Comparison of ENCODE assay signal across 15 mouse cellular contexts in the genomic region with DNA sequence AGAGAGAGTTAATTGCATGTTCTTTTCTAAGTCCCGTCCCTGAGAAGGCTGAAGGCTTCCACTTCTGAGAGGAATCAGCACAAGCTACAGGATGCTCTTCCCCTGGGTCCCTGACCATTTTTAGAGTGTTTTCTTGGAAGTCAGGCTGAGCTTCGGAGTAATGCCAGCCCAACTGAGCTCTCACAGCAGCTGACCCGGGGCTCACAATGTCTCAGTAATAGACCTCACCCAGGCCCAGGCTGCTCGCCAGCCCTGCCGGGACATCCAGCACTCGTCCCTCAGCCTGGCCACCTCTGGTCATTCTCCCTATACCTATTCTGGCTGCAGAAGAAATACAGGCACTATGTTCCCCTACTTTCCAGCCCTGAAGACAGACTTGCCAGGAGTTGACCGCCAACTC. TPM values are rescaled to one million over a fixed set of nuclear protein-coding genes. Genes with fewer than 3 reads are reported as not detected.
DNase-seq lines count a peak whose midpoint lies in the region; ATAC-seq lines count a peak whose summit lies in the region.
"Had no signal": no experiment of that assay in that cellular context is flagged by ENCODE, and none has a peak within 500 bp of the region (broad histone marks: within the 10 kb centered on the region; RNA-seq: fewer than 3 reads in every experiment).

No protein-coding gene starts in this region.

- peaks cover 13% of the 10 kb centered on the region for H3K4me1 ChIP-seq in heart, embryonic 12.5 days (replicated peaks)

- H3K9ac ChIP-seq in heart, embryonic 12.5 days: no peak overlapping the region
- H3K9ac ChIP-seq: limb, embryonic 12.5 days; lung, embryonic 14.5 days; midbrain, embryonic 13.5 days had no signal

- 76% methylated on average over 7 of the region's 7 CpGs for WGBS in heart, embryonic 12.5 days

- ATAC-seq in heart, embryonic 12.5 days (ENCODE audit: insufficient number of reproducible peaks, low FRiP score): no peak
- ATAC-seq: midbrain, embryonic 13.5 days had no signal

- H3K27ac ChIP-seq in heart, embryonic 12.5 days (ENCODE audit: poor library complexity, severe bottlenecking): no peak overlapping the region
- H3K27ac ChIP-seq: limb, embryonic 12.5 days; midbrain, embryonic 13.5 days had no signal

- no peak overlapping the region for H3K4me2 ChIP-seq in heart, embryonic 12.5 days
- H3K4me2 ChIP-seq: limb, embryonic 12.5 days; lung, embryonic 14.5 days; midbrain, embryonic 13.5 days had no signal

- no peaks in the 10 kb centered on the region for H3K9me3 ChIP-seq in heart, embryonic 12.5 days (replicated peaks)
- H3K9me3 ChIP-seq: limb, embryonic 12.5 days; midbrain, embryonic 13.5 days had no signal

- no peaks in the 10 kb centered on the region for H3K36me3 ChIP-seq in heart, embryonic 12.5 days
- H3K36me3 ChIP-seq: limb, embryonic 12.5 days; midbrain, embryonic 13.5 days had no signal

- DNase-seq in heart, adult 18-20 months: peak; percentile 81 to 89
- peak; percentile 61 to 67 for DNase-seq in right cerebral cortex, postnatal 10 days (ENCODE audit: low spot score in 2 of 2)
- DNase-seq in right cerebral cortex, adult 2 months (ENCODE audit: low spot score in 2 of 2): no peak
- DNase-seq in heart, adult 8-10 months (ENCODE audit: low spot score): peak; percentile 81
- DNase-seq in testis, postnatal 10 days (ENCODE audit: low spot score): peak; percentile 63
- DNase-seq in c-Kit-positive CD71-positive TER-119-positive erythroid progenitor cells, embryonic 14.5 days (ENCODE audit: low spot score): no peak
- DNase-seq in spleen, adult 12 weeks (ENCODE audit: low spot score): no peak
- DNase-seq: cerebellum, adult 8-10 months; lung, embryonic 14.5 days; thymus, postnatal 36 days had no signal

- no peak overlapping the region for H3K4me3 ChIP-seq in heart, embryonic 12.5 days
- H3K4me3 ChIP-seq: erythroblast, embryonic 14.5 days; limb, embryonic 12.5 days; midbrain, embryonic 13.5 days had no signal

- no peaks in the 10 kb centered on the region for H3K27me3 ChIP-seq in heart, embryonic 12.5 days (replicated peaks)
- H3K27me3 ChIP-seq: limb, embryonic 12.5 days; midbrain, embryonic 13.5 days had no signal

RNA-seq across cellular contexts. Expression of a gene that starts 35.7 kb away (rescaled TPM):
- total RNA-seq in heart, adult 18-20 months (2021): not detected
- polyA plus RNA-seq in heart, embryonic 12.5 days (2016; fragmentation: Nextera tagmentation; extraction: Ambion mirVana): 0.23 TPM in 1 of 2 replicates, not detected in the other
- not detected for total RNA-seq in heart, adult 8-10 months (2022)
- total RNA-seq: layer of hippocampus, adult 18-20 months had no signal
- polyA plus RNA-seq: erythroblast, embryonic 14.5 days; limb, embryonic 12.5 days; lung, embryonic 14.5 days; midbrain, embryonic 13.5 days had no signal

RNA-seq across cellular contexts. Expression of a gene that starts 54.3 kb away (rescaled TPM):
- total RNA-seq in heart, adult 18-20 months (2021): 10 to 100 TPM; 51.3 to 56.7 TPM
- 118 and 119 TPM in 2 replicates for polyA plus RNA-seq in heart, embryonic 12.5 days (2016; fragmentation: Nextera tagmentation; extraction: Ambion mirVana)
- 10 to 100 TPM; 48.4 to 59.4 (median 52.4) TPM for total RNA-seq in heart, adult 8-10 months (2022)

Comparison
In these comparisons a context has a peak if more than half of its experiments do, and no peak if none do; other contexts are left out.
1. DNase-seq: peak in heart, adult 18-20 months (2 of 2), right cerebral cortex, postnatal 10 days (2 of 2), heart, adult 8-10 months (single experiment) and testis, postnatal 10 days (single experiment); none in right cerebral cortex, adult 2 months (0 of 2), c-Kit-positive CD71-positive TER-119-positive erythroid progenitor cells, embryonic 14.5 days (single experiment) and spleen, adult 12 weeks (single experiment).